Mouse (Mus musculus): ENCODE results near the gene Stau1. TPM values are rescaled to one million over a fixed set of nuclear protein-coding genes. Genes with fewer than 3 reads are reported as not detected.

The Stau1 gene
- polyA plus RNA-seq, 1 experiment from 2014 or later: 98.2 TPM

- Histone ChIP-seq H3K9me3 (no peaks in the 10 kb centered on the region), H3K27me3 (no peaks in the 10 kb centered on the region), H3K4me1 (peaks cover 15% of the 10 kb centered on the region), H3K27ac (peak within 1 kb of the TSS; percentile 98), H3K4me3 (peak within 1 kb of the TSS; percentile 88), H3K9ac (peak within 1 kb of the TSS; percentile 83), H3K36me3 (peaks cover 4% of the 10 kb centered on the region), H3K4me2 (peak within 1 kb of the TSS; percentile 82)
- ATAC-seq (ENCODE audit: insufficient number of reproducible peaks, low FRiP score, low TSS enrichment, low read depth): peak; percentile 97
- under 1% methylated on average over 80 of the region's 80 CpGs for WGBS
Measured at GRCm38 (mm10) chr2:166905711-166906522, 90.2 kb downstream of the Stau1 start, which contains the start of gene Cse1l. TSS of gene Cse1l (plus strand) at chr2:166906040.

- Histone ChIP-seq H3K4me1 (peaks cover 15% of the 10 kb centered on the region), H3K36me3 (no peaks in the 10 kb centered on the region), H3K4me2 (no peak overlapping the region), H3K4me3 (no peak overlapping the region), H3K27ac (no peak overlapping the region), H3K27me3 (no peaks in the 10 kb centered on the region), H3K9ac (no peak overlapping the region), H3K9me3 (no peaks in the 10 kb centered on the region)
- ATAC-seq (ENCODE audit: insufficient number of reproducible peaks, low FRiP score, low TSS enrichment, low read depth): no peak
- 93% methylated on average over 6 of the region's 6 CpGs for WGBS
Measured at GRCm38 (mm10) chr2:166903719-166904282, 92.3 kb downstream of the Stau1 start.

GRCm38 (mm10) chr2:166900792-166901505 lies 95.2 kb downstream of the Stau1 start:
- no peak for ATAC-seq (ENCODE audit: insufficient number of reproducible peaks, low FRiP score, low TSS enrichment, low read depth)
- Histone ChIP-seq H3K4me2 (no peak overlapping the region), H3K9ac (no peak overlapping the region), H3K27me3 (no peaks in the 10 kb centered on the region), H3K4me1 (peaks cover 4% of the 10 kb centered on the region), H3K9me3 (no peaks in the 10 kb centered on the region), H3K27ac (no peak overlapping the region), H3K4me3 (no peak overlapping the region), H3K36me3 (0 out of 2 replicates have a peak, but pooled peaks cover 3% of the 10 kb centered on the region)
- 90% methylated on average over 8 of the region's 8 CpGs for WGBS

- no peak for ATAC-seq (ENCODE audit: insufficient number of reproducible peaks, low FRiP score, low TSS enrichment, low read depth)
- Histone ChIP-seq H3K4me2 (no peak overlapping the region), H3K4me1 (no peaks in the 10 kb centered on the region), H3K27ac (no peak overlapping the region), H3K9me3 (no peaks in the 10 kb centered on the region), H3K27me3 (no peaks in the 10 kb centered on the region), H3K9ac (no peak overlapping the region), H3K4me3 (no peak overlapping the region), H3K36me3 (peaks cover 3% of the 10 kb centered on the region; the same call in 1 of the 2 replicates)
- WGBS: 70% methylated on average over 3 of the region's 3 CpGs
Measured at GRCm38 (mm10) chr2:166899746-166900145, 96.4 kb downstream of the Stau1 start.

GRCm38 (mm10) chr2:166899161-166899560 lies 96.9 kb downstream of the Stau1 start:
- Histone ChIP-seq H3K9me3 (no peaks in the 10 kb centered on the region), H3K4me2 (no peak overlapping the region), H3K27ac (no peak overlapping the region), H3K27me3 (no peaks in the 10 kb centered on the region), H3K36me3 (peaks cover 9% of the 10 kb centered on the region), H3K4me1 (no peaks in the 10 kb centered on the region), H3K4me3 (no peak overlapping the region), H3K9ac (no peak overlapping the region)
- ATAC-seq (ENCODE audit: insufficient number of reproducible peaks, low FRiP score, low TSS enrichment, low read depth): no peak
- 84% methylated on average over 2 of the region's 2 CpGs for WGBS

Other genes starting within 250 kb of the Stau1 start
- gene Trp53rkb, start 203.8 kb downstream of the Stau1 start, polyA plus RNA-seq (2015; fragmentation: Nextera tagmentation; extraction: Ambion mirVana): 5.5 and 6.1 TPM in 2 replicates
- gene Arfgef2, start 190.7 kb downstream of the Stau1 start, polyA plus RNA-seq (2015; fragmentation: Nextera tagmentation; extraction: Ambion mirVana): 3.8 and 4.6 TPM in 2 replicates
- gene Cse1l, start 90.3 kb downstream of the Stau1 start, polyA plus RNA-seq (2015; fragmentation: Nextera tagmentation; extraction: Ambion mirVana): 83.7 and 86.2 TPM in 2 replicates
- 43.8 and 45.3 TPM in 2 replicates for gene Ddx27, start 18.9 kb upstream of the Stau1 start, polyA plus RNA-seq (2015; fragmentation: Nextera tagmentation; extraction: Ambion mirVana)
- gene Znfx1, start 66.7 kb upstream of the Stau1 start, polyA plus RNA-seq (2015; fragmentation: Nextera tagmentation; extraction: Ambion mirVana): 8.5 and 9.1 TPM in 2 replicates
- gene Kcnb1, start 193.9 kb upstream of the Stau1 start, polyA plus RNA-seq (2015; fragmentation: Nextera tagmentation; extraction: Ambion mirVana): 0.73 and 1.1 TPM in 2 replicates
- gene Ptgis, start 244.3 kb upstream of the Stau1 start, polyA plus RNA-seq (2015; fragmentation: Nextera tagmentation; extraction: Ambion mirVana): 35.7 and 44.6 TPM in 2 replicates

Data from limb, embryonic 15.5 days (tissue).